Mouse (Mus musculus): Measurements from ENCODE around the gene Ccdc186.

- TF ChIP-seq POLR2A (IDR thresholded peaks at IDR 0.05; ENCODE audit: borderline replicate concordance, extremely low read depth, insufficient read depth, insufficient read length, poor library complexity, severe bottlenecking) (no peak), CTCF (IDR thresholded peaks at IDR 0.05; ENCODE audit: borderline replicate concordance, extremely low read depth, insufficient read depth, insufficient read length) (no peak)
Measured at GRCm38 (mm10) chr19:56774408-56774962, 47.5 kb downstream of the Ccdc186 start.
